Mouse (Mus musculus): ENCODE measurements at regions not wholly inside any gene's neighbourhood (a gene's known extent, or its start where the extent isn't known, plus 50 kb on each side); places are given as distances from the start of the nearest gene placed in this dataset.

GRCm38 (mm10) chr13:107540784-107541634, 503.2 kb upstream of the Smim15 start:
- ATAC-seq (ENCODE audit: low read depth): peak; percentile 84
- peak overlapping the region; percentile 23; the same call in 1 of the 2 replicates for H3K4me2 ChIP-seq (ENCODE audit: low read depth, low read length)
- peaks cover 29% of the 10 kb centered on the region for H3K4me1 ChIP-seq (ENCODE audit: control insufficient read depth, insufficient read depth, low read length)
- H3K27me3 ChIP-seq (ENCODE audit: control insufficient read depth, insufficient read depth, low read length): no peaks in the 10 kb centered on the region
- peak overlapping the region; percentile 39; the same call in 1 of the 2 replicates for H3K9ac ChIP-seq (replicated peaks; ENCODE audit: low read depth, low read length)
- no peaks in the 10 kb centered on the region for H3K36me3 ChIP-seq (ENCODE audit: control insufficient read depth, insufficient read depth, low read length)
- no peaks in the 10 kb centered on the region for H3K9me3 ChIP-seq (ENCODE audit: control insufficient read depth, low read length)
- peak overlapping the region; percentile 95 for H3K27ac ChIP-seq (ENCODE audit: low read depth, low read length)
- 22% methylated on average over 16 of the region's 16 CpGs for WGBS
- no peak overlapping the region for H3K4me3 ChIP-seq (ENCODE audit: low read depth, low read length)

GRCm38 (mm10) chr13:107540305-107540704, 503.9 kb upstream of the Smim15 start:
- Histone ChIP-seq H3K9me3 (ENCODE audit: control insufficient read depth, low read length) (no peaks in the 10 kb centered on the region), H3K27ac (ENCODE audit: low read depth, low read length) (peak overlapping the region; percentile 95), H3K36me3 (ENCODE audit: control insufficient read depth, insufficient read depth, low read length) (no peaks in the 10 kb centered on the region), H3K27me3 (ENCODE audit: control insufficient read depth, insufficient read depth, low read length) (no peaks in the 10 kb centered on the region), H3K4me3 (ENCODE audit: low read depth, low read length) (no peak overlapping the region), H3K4me1 (ENCODE audit: control insufficient read depth, insufficient read depth, low read length) (peaks cover 24% of the 10 kb centered on the region), H3K9ac (replicated peaks; ENCODE audit: low read depth, low read length) (no peak overlapping the region), H3K4me2 (ENCODE audit: low read depth, low read length) (no peak overlapping the region)
- 17% methylated on average over 7 of the region's 7 CpGs for WGBS
- ATAC-seq (ENCODE audit: low read depth): peak; percentile 91

- 0 out of 2 replicates have a peak, but pooled peaks have one; percentile 8 for ATAC-seq (ENCODE audit: low read depth)
- no peak overlapping the region for H3K9ac ChIP-seq (replicated peaks; ENCODE audit: low read depth, low read length)
- H3K36me3 ChIP-seq (ENCODE audit: control insufficient read depth, insufficient read depth, low read length): no peaks in the 10 kb centered on the region
- peak overlapping the region; percentile 95 for H3K27ac ChIP-seq (ENCODE audit: low read depth, low read length)
- H3K4me2 ChIP-seq (ENCODE audit: low read depth, low read length): no peak overlapping the region
- no peaks in the 10 kb centered on the region for H3K9me3 ChIP-seq (ENCODE audit: control insufficient read depth, low read length)
- no peak overlapping the region for H3K4me3 ChIP-seq (ENCODE audit: low read depth, low read length)
- H3K4me1 ChIP-seq (ENCODE audit: control insufficient read depth, insufficient read depth, low read length): peaks cover 24% of the 10 kb centered on the region
- 54% methylated on average over 4 of the region's 4 CpGs for WGBS
- no peaks in the 10 kb centered on the region for H3K27me3 ChIP-seq (ENCODE audit: control insufficient read depth, insufficient read depth, low read length)
These were observed 504.4 kb upstream of the Smim15 start for GRCm38 (mm10) chr13:107539867-107540266.

- Histone ChIP-seq H3K9ac (replicated peaks; ENCODE audit: low read depth, low read length) (no peak overlapping the region), H3K4me3 (ENCODE audit: low read depth, low read length) (no peak overlapping the region), H3K9me3 (ENCODE audit: control insufficient read depth, low read length) (no peaks in the 10 kb centered on the region), H3K27me3 (ENCODE audit: control insufficient read depth, insufficient read depth, low read length) (no peaks in the 10 kb centered on the region), H3K27ac (ENCODE audit: low read depth, low read length) (peak overlapping the region; percentile 66; the same call in 1 of the 2 replicates), H3K4me2 (ENCODE audit: low read depth, low read length) (no peak overlapping the region), H3K4me1 (ENCODE audit: control insufficient read depth, insufficient read depth, low read length) (peaks cover 24% of the 10 kb centered on the region), H3K36me3 (ENCODE audit: control insufficient read depth, insufficient read depth, low read length) (no peaks in the 10 kb centered on the region)
- WGBS: 56% methylated on average over 4 of the region's 4 CpGs
- no peak for ATAC-seq (ENCODE audit: low read depth)
These were observed 504.9 kb upstream of the Smim15 start for GRCm38 (mm10) chr13:107539326-107539725.

- Histone ChIP-seq H3K4me2 (ENCODE audit: low read depth, low read length) (no peak overlapping the region), H3K4me3 (ENCODE audit: low read depth, low read length) (no peak overlapping the region), H3K27ac (ENCODE audit: low read depth, low read length) (no peak overlapping the region), H3K27me3 (ENCODE audit: control insufficient read depth, insufficient read depth, low read length) (no peaks in the 10 kb centered on the region), H3K9me3 (ENCODE audit: control insufficient read depth, low read length) (no peaks in the 10 kb centered on the region), H3K4me1 (ENCODE audit: control insufficient read depth, insufficient read depth, low read length) (peaks cover 4% of the 10 kb centered on the region; the same call in 1 of the 2 replicates), H3K36me3 (ENCODE audit: control insufficient read depth, insufficient read depth, low read length) (no peaks in the 10 kb centered on the region), H3K9ac (replicated peaks; ENCODE audit: low read depth, low read length) (no peak overlapping the region)
- 79% methylated on average over 5 of the region's 5 CpGs for WGBS
- no peak for ATAC-seq (ENCODE audit: low read depth)
These were observed 509.0 kb upstream of the Smim15 start for GRCm38 (mm10) chr13:107535213-107535612.

GRCm38 (mm10) chr13:107533323-107533722, 510.9 kb upstream of the Smim15 start:
- H3K4me2 ChIP-seq (ENCODE audit: low read depth, low read length): no peak overlapping the region

GRCm38 (mm10) chr13:107531528-107531927, 509.6 kb upstream of the Kif2a start:
- H3K4me2 ChIP-seq (ENCODE audit: low read depth, low read length): no peak overlapping the region
- no peak overlapping the region for H3K27ac ChIP-seq (ENCODE audit: low read depth, low read length)
- no peak overlapping the region for H3K9ac ChIP-seq (replicated peaks; ENCODE audit: low read depth, low read length)
- no peaks in the 10 kb centered on the region for H3K4me1 ChIP-seq (ENCODE audit: control insufficient read depth, insufficient read depth, low read length)
- no peak for ATAC-seq (ENCODE audit: low read depth)
- H3K36me3 ChIP-seq (ENCODE audit: control insufficient read depth, insufficient read depth, low read length): no peaks in the 10 kb centered on the region
- 44% methylated on average over 10 of the region's 10 CpGs for WGBS
- H3K9me3 ChIP-seq (ENCODE audit: control insufficient read depth, low read length): no peaks in the 10 kb centered on the region
- H3K27me3 ChIP-seq (ENCODE audit: control insufficient read depth, insufficient read depth, low read length): no peaks in the 10 kb centered on the region
- no peak overlapping the region for H3K4me3 ChIP-seq (ENCODE audit: low read depth, low read length)

More at GRCm38 (mm10) chr13:107533323-107533722, 510.9 kb upstream of the Smim15 start:
- Histone ChIP-seq H3K36me3 (ENCODE audit: control insufficient read depth, insufficient read depth, low read length) (no peaks in the 10 kb centered on the region), H3K9me3 (ENCODE audit: control insufficient read depth, low read length) (no peaks in the 10 kb centered on the region), H3K27ac (ENCODE audit: low read depth, low read length) (no peak overlapping the region), H3K4me3 (ENCODE audit: low read depth, low read length) (no peak overlapping the region), H3K27me3 (ENCODE audit: control insufficient read depth, insufficient read depth, low read length) (no peaks in the 10 kb centered on the region), H3K4me1 (ENCODE audit: control insufficient read depth, insufficient read depth, low read length) (no peaks in the 10 kb centered on the region), H3K9ac (replicated peaks; ENCODE audit: low read depth, low read length) (no peak overlapping the region)
- WGBS: 93% methylated on average over 3 of the region's 3 CpGs
- ATAC-seq (ENCODE audit: low read depth): no peak

GRCm38 (mm10) chr13:107531026-107531425, 509.1 kb upstream of the Kif2a start:
- ATAC-seq (ENCODE audit: low read depth): no peak

GRCm38 (mm10) chr13:107530392-107530791, 508.5 kb upstream of the Kif2a start:
- Histone ChIP-seq H3K4me2 (ENCODE audit: low read depth, low read length) (no peak overlapping the region), H3K9ac (replicated peaks; ENCODE audit: low read depth, low read length) (no peak overlapping the region), H3K4me3 (ENCODE audit: low read depth, low read length) (no peak overlapping the region), H3K4me1 (ENCODE audit: control insufficient read depth, insufficient read depth, low read length) (no peaks in the 10 kb centered on the region), H3K27ac (ENCODE audit: low read depth, low read length) (no peak overlapping the region), H3K9me3 (ENCODE audit: control insufficient read depth, low read length) (no peaks in the 10 kb centered on the region), H3K36me3 (ENCODE audit: control insufficient read depth, insufficient read depth, low read length) (no peaks in the 10 kb centered on the region), H3K27me3 (ENCODE audit: control insufficient read depth, insufficient read depth, low read length) (no peaks in the 10 kb centered on the region)
- 89% methylated on average over 1 of the region's 1 CpGs for WGBS
- ATAC-seq (ENCODE audit: low read depth): no peak

More at GRCm38 (mm10) chr13:107531026-107531425, 509.1 kb upstream of the Kif2a start:
- Histone ChIP-seq H3K4me3 (ENCODE audit: low read depth, low read length) (no peak overlapping the region), H3K9ac (replicated peaks; ENCODE audit: low read depth, low read length) (no peak overlapping the region), H3K4me1 (ENCODE audit: control insufficient read depth, insufficient read depth, low read length) (no peaks in the 10 kb centered on the region), H3K4me2 (ENCODE audit: low read depth, low read length) (no peak overlapping the region), H3K36me3 (ENCODE audit: control insufficient read depth, insufficient read depth, low read length) (no peaks in the 10 kb centered on the region), H3K27ac (ENCODE audit: low read depth, low read length) (peak overlapping the region; percentile 16; the same call in 1 of the 2 replicates), H3K9me3 (ENCODE audit: control insufficient read depth, low read length) (no peaks in the 10 kb centered on the region), H3K27me3 (ENCODE audit: control insufficient read depth, insufficient read depth, low read length) (no peaks in the 10 kb centered on the region)
- 25% methylated on average over 8 of the region's 8 CpGs for WGBS

Measured in neural tube, embryonic 14.5 days (tissue).